8 mouse cellular contexts compared by ENCODE assay signal in the genomic region with DNA sequence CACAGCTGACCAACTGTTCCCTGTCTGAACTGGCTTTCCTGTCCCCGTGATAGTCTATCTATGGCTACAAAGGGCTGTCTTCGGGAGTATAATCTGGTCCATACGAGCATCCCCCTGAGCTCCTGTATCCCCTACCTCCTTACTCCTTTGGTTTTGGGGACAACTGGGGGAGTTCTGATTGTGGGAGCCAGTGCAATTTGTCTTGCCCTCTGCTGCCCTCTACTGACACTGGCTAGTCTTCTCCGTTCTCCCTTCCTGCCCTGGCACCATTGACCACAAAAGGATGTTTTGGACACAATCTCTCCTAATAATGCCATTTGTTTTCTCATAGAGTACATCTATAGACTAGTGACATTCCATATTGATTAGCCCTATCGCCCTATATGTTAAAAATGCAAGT.
A peak's percentile ranks its signal among the peaks of the same experiment; 100 is the strongest.
DNase-seq lines count a peak whose midpoint lies in the region; ATAC-seq and TF ChIP-seq lines count a peak whose summit lies in the region.

No protein-coding gene starts in this region.

- H3K4me2 ChIP-seq in heart, postnatal 0 days (ENCODE audit: low read depth, low read length): no peak overlapping the region
- H3K4me2 ChIP-seq in forebrain, embryonic 13.5 days: no peak overlapping the region
- H3K4me2 ChIP-seq in stomach, embryonic 14.5 days (replicated peaks; ENCODE audit: low read depth, low read length): no peak overlapping the region

- H3K27me3 ChIP-seq in heart, postnatal 0 days (ENCODE audit: control insufficient read depth, insufficient read depth, low read length): no peaks in the 10 kb centered on the region
- no peaks in the 10 kb centered on the region for H3K27me3 ChIP-seq in forebrain, embryonic 13.5 days
- no peaks in the 10 kb centered on the region for H3K27me3 ChIP-seq in stomach, embryonic 14.5 days (ENCODE audit: control insufficient read depth, insufficient read depth, low read length)

- no peak overlapping the region for H3K4me3 ChIP-seq in heart, postnatal 0 days (ENCODE audit: low read depth, low read length)
- no peak overlapping the region for H3K4me3 ChIP-seq in forebrain, embryonic 13.5 days
- H3K4me3 ChIP-seq in lung, adult 2 months (replicated peaks; ENCODE audit: extremely low read depth, low read depth, low read length): no peak overlapping the region
- no peak overlapping the region for H3K4me3 ChIP-seq in stomach, embryonic 14.5 days (ENCODE audit: low read depth, low read length)

- TF ChIP-seq POLR2A in lung, adult 2 months (IDR thresholded peaks at IDR 0.05; ENCODE audit: borderline replicate concordance, extremely low read depth, low read depth, low read length): no peak

- H3K9me3 ChIP-seq in heart, postnatal 0 days (replicated peaks; ENCODE audit: control insufficient read depth, low read length): no peaks in the 10 kb centered on the region
- H3K9me3 ChIP-seq in forebrain, embryonic 13.5 days (replicated peaks): no peaks in the 10 kb centered on the region
- no peaks in the 10 kb centered on the region for H3K9me3 ChIP-seq in stomach, embryonic 14.5 days (ENCODE audit: control insufficient read depth, low read depth, low read length)

- no peak overlapping the region for H3K9ac ChIP-seq in heart, postnatal 0 days (replicated peaks; ENCODE audit: low read depth, low read length)
- H3K9ac ChIP-seq in forebrain, embryonic 13.5 days: no peak overlapping the region
- H3K9ac ChIP-seq in stomach, embryonic 14.5 days (replicated peaks; ENCODE audit: low read depth, low read length): no peak overlapping the region

- intact Hi-C loops in heart, postnatal 25 days (cut with DNase I): loop anchor here (1.0 kb wide), 1 partner anchor 506 kb away; no protein-coding TSS in a partner anchor

- H3K4me1 ChIP-seq in heart, postnatal 0 days (ENCODE audit: control insufficient read depth, insufficient read depth): no peaks in the 10 kb centered on the region
- no peaks in the 10 kb centered on the region for H3K4me1 ChIP-seq in forebrain, embryonic 13.5 days
- H3K4me1 ChIP-seq in lung, adult 2 months (ENCODE audit: control insufficient read depth, insufficient read depth, low read length): no peaks in the 10 kb centered on the region
- no peaks in the 10 kb centered on the region for H3K4me1 ChIP-seq in stomach, embryonic 14.5 days (ENCODE audit: control insufficient read depth, insufficient read depth, low read length)

- no peak for TF ChIP-seq EP300 in heart, postnatal 0 days (IDR thresholded peaks at IDR 0.05; ENCODE audit: low read depth)

- H3K36me3 ChIP-seq in heart, postnatal 0 days (replicated peaks; ENCODE audit: control insufficient read depth, insufficient read depth, low read length): no peaks in the 10 kb centered on the region
- H3K36me3 ChIP-seq in forebrain, embryonic 13.5 days (ENCODE audit: poor library complexity, severe bottlenecking): no peaks in the 10 kb centered on the region
- H3K36me3 ChIP-seq in stomach, embryonic 14.5 days (ENCODE audit: control insufficient read depth, insufficient read depth, low read length): no peaks in the 10 kb centered on the region

- no peak overlapping the region for H3K27ac ChIP-seq in heart, postnatal 0 days (ENCODE audit: low read depth)
- no peak overlapping the region for H3K27ac ChIP-seq in forebrain, embryonic 13.5 days
- H3K27ac ChIP-seq in stomach, embryonic 14.5 days (ENCODE audit: low read length): no peak overlapping the region

- DNase-seq in heart, postnatal 0 days (ENCODE audit: low spot score): peak; percentile 52
- no peak for DNase-seq in heart, postnatal 25 days (ENCODE audit: low spot score)
- peak; percentile 33 for DNase-seq in urinary bladder, postnatal 25 days (ENCODE audit: low spot score)
- no peak for DNase-seq in urinary bladder, postnatal 10 days (ENCODE audit: low spot score)
- peak; percentile 18 for DNase-seq in lung, adult 2 months

- peak; percentile 77 for TF ChIP-seq CTCF in heart, postnatal 0 days (IDR thresholded peaks at IDR 0.05; ENCODE audit: low read depth)
- peak; percentile 76 for TF ChIP-seq CTCF in lung, adult 2 months (IDR thresholded peaks at IDR 0.05; ENCODE audit: insufficient read depth, low read length)

- ATAC-seq in heart, postnatal 0 days (ENCODE audit: insufficient read depth, low read depth): no peak
- peak; percentile 62 for ATAC-seq in forebrain, embryonic 13.5 days
- ATAC-seq in stomach, embryonic 14.5 days (ENCODE audit: insufficient number of reproducible peaks, insufficient read depth, low FRiP score, low read depth): peak; percentile 71; the same call in 1 of the 2 replicates
- ATAC-seq in erythroid progenitor cell, adult 5-6 weeks (replicated peaks; ENCODE audit: low FRiP score, poor library complexity, severe bottlenecking): no peak

- WGBS in heart, postnatal 0 days: 18% methylated on average over 5 of the region's 5 CpGs
- 16% methylated on average over 5 of the region's 5 CpGs for WGBS in forebrain, embryonic 13.5 days
- 25% methylated on average over 5 of the region's 5 CpGs for whole genome bisulfite sequencing in lung, adult 2 months
- WGBS in stomach, embryonic 14.5 days: 27% methylated on average over 5 of the region's 5 CpGs

Comparison
In these comparisons a context has a peak if more than half of its experiments do, and no peak if none do; other contexts are left out.
1. DNase-seq: peak in heart, postnatal 0 days (single experiment), urinary bladder, postnatal 25 days (single experiment) and lung, adult 2 months (single experiment); none in heart, postnatal 25 days (single experiment) and urinary bladder, postnatal 10 days (single experiment).
2. ATAC-seq: peak in forebrain, embryonic 13.5 days (single experiment) and stomach, embryonic 14.5 days (single experiment); none in heart, postnatal 0 days (single experiment) and erythroid progenitor cell, adult 5-6 weeks (single experiment).